Comparison of ENCODE assay signal across 22 mouse cellular contexts in the genomic region with DNA sequence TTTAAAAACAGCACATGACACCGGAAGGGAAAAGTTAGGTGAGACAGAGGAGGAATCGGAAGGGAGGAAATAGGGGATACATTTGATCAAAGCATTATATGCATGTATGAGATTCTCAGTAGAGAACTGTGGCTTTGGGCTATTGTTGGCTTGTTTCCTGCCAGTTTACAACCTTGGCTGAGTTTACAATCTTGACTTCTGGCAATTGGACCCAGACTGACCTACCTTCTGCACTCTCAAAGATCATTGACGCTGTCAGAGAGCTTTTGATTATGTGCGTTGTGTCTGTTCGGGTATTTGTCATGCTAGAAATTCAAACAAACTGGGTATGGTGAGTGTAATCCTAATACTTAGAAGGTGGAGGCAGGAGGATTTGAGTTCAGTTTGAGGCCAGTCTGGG. TPM values are rescaled to one million over a fixed set of nuclear protein-coding genes. Genes with fewer than 3 reads are reported as not detected.
DNase-seq lines count a peak whose midpoint lies in the region; ATAC-seq lines count a peak whose summit lies in the region.
"Had no signal": no experiment of that assay in that cellular context is flagged by ENCODE, and none has a peak within 500 bp of the region (broad histone marks: within the 10 kb centered on the region; RNA-seq: fewer than 3 reads in every experiment).

No protein-coding gene starts in this region.

- no peak overlapping the region for H3K4me3 ChIP-seq in heart, embryonic 11.5 days (ENCODE audit: low read depth, low read length)
- peak overlapping the region; percentile 83 for H3K4me3 ChIP-seq in megakaryocyte, embryonic 14.5 days (replicated peaks)
- H3K4me3 ChIP-seq in liver, embryonic 13.5 days (replicated peaks), result peak overlapping the region; percentile 80
- no peak overlapping the region for H3K4me3 ChIP-seq in midbrain, embryonic 13.5 days (replicated peaks)
- H3K4me3 ChIP-seq: embryonic facial prominence, embryonic 12.5 days; heart, embryonic 10.5 days; left cerebral cortex, adult 2 months; limb, embryonic 13.5 days; neural tube, embryonic 13.5 days; stomach, embryonic 15.5 days had no signal

- ATAC-seq in heart, embryonic 11.5 days (replicated peaks; ENCODE audit: insufficient number of reproducible peaks, low FRiP score, low TSS enrichment), result no peak
- ATAC-seq in megakaryocyte, adult 5-6 weeks (ENCODE audit: poor library complexity, severe bottlenecking), result no peak
- ATAC-seq in liver, embryonic 13.5 days (ENCODE audit: low read depth), result no peak
- no peak for ATAC-seq in midbrain, embryonic 13.5 days
- ATAC-seq: hindbrain, embryonic 16.5 days had no signal

- H3K9me3 ChIP-seq in heart, embryonic 11.5 days (replicated peaks; ENCODE audit: control insufficient read depth, low read length), result no peaks in the 10 kb centered on the region
- no peaks in the 10 kb centered on the region for H3K9me3 ChIP-seq in megakaryocyte, embryonic 14.5 days
- H3K9me3 ChIP-seq in liver, embryonic 13.5 days (replicated peaks), result no peaks in the 10 kb centered on the region
- H3K9me3 ChIP-seq in midbrain, embryonic 13.5 days, result no peaks in the 10 kb centered on the region
- H3K9me3 ChIP-seq: embryonic facial prominence, embryonic 12.5 days; heart, embryonic 10.5 days; limb, embryonic 13.5 days; neural tube, embryonic 13.5 days; stomach, embryonic 15.5 days had no signal

- H3K9ac ChIP-seq in heart, embryonic 11.5 days (ENCODE audit: low read depth, low read length), result no peak overlapping the region
- H3K9ac ChIP-seq in liver, embryonic 13.5 days, result peak overlapping the region; percentile 86
- no peak overlapping the region for H3K9ac ChIP-seq in midbrain, embryonic 13.5 days (replicated peaks)
- H3K9ac ChIP-seq: embryonic facial prominence, embryonic 12.5 days; limb, embryonic 13.5 days; neural tube, embryonic 13.5 days; stomach, embryonic 15.5 days had no signal

- peak overlapping the region; percentile 42 for H3K4me2 ChIP-seq in heart, embryonic 11.5 days
- H3K4me2 ChIP-seq in liver, embryonic 13.5 days, result peak overlapping the region; percentile 92
- H3K4me2 ChIP-seq in midbrain, embryonic 13.5 days (replicated peaks), result no peak overlapping the region
- H3K4me2 ChIP-seq: embryonic facial prominence, embryonic 12.5 days; limb, embryonic 13.5 days; neural tube, embryonic 13.5 days; stomach, embryonic 15.5 days had no signal

- no peaks in the 10 kb centered on the region for H3K36me3 ChIP-seq in heart, embryonic 11.5 days (ENCODE audit: control insufficient read depth, insufficient read depth, low read length)
- H3K36me3 ChIP-seq in megakaryocyte, embryonic 14.5 days (replicated peaks; ENCODE audit: low read length), result peaks cover 27% of the 10 kb centered on the region
- peaks cover 23% of the 10 kb centered on the region for H3K36me3 ChIP-seq in liver, embryonic 13.5 days
- no peaks in the 10 kb centered on the region for H3K36me3 ChIP-seq in midbrain, embryonic 13.5 days
- H3K36me3 ChIP-seq: embryonic facial prominence, embryonic 12.5 days; limb, embryonic 13.5 days; neural tube, embryonic 13.5 days; stomach, embryonic 15.5 days had no signal

- 77% methylated on average over 5 of the region's 5 CpGs for WGBS in heart, embryonic 11.5 days (ENCODE audit: insufficient replicate concordance)
- whole genome bisulfite sequencing in liver, embryonic 13.5 days (ENCODE audit: insufficient replicate concordance), result 39% methylated on average over 5 of the region's 5 CpGs
- 91% methylated on average over 5 of the region's 5 CpGs for WGBS in midbrain, embryonic 13.5 days

- H3K4me1 ChIP-seq in heart, embryonic 11.5 days (ENCODE audit: control insufficient read depth, insufficient read depth, low read length), result 0 out of 2 replicates have a peak, but pooled peaks cover 5% of the 10 kb centered on the region
- H3K4me1 ChIP-seq in megakaryocyte, embryonic 14.5 days, result peaks cover 69% of the 10 kb centered on the region
- peaks cover 69% of the 10 kb centered on the region for H3K4me1 ChIP-seq in liver, embryonic 13.5 days (replicated peaks)
- H3K4me1 ChIP-seq in midbrain, embryonic 13.5 days (replicated peaks), result peaks cover 5% of the 10 kb centered on the region; the same call in 1 of the 2 replicates
- H3K4me1 ChIP-seq: embryonic facial prominence, embryonic 12.5 days had no signal

- no peak overlapping the region for H3K27ac ChIP-seq in heart, embryonic 11.5 days (ENCODE audit: low read depth, low read length)
- H3K27ac ChIP-seq in liver, embryonic 13.5 days, result peak overlapping the region; percentile 76
- H3K27ac ChIP-seq in midbrain, embryonic 13.5 days, result no peak overlapping the region
- H3K27ac ChIP-seq: embryonic facial prominence, embryonic 12.5 days; kidney, postnatal 0 days; left cerebral cortex, adult 2 months; limb, embryonic 13.5 days; neural tube, embryonic 13.5 days; stomach, embryonic 15.5 days had no signal

- H3K27me3 ChIP-seq in heart, embryonic 11.5 days (ENCODE audit: control insufficient read depth, insufficient read depth, low read length), result no peaks in the 10 kb centered on the region
- H3K27me3 ChIP-seq in megakaryocyte, embryonic 14.5 days (replicated peaks), result no peaks in the 10 kb centered on the region
- no peaks in the 10 kb centered on the region for H3K27me3 ChIP-seq in liver, embryonic 13.5 days
- no peaks in the 10 kb centered on the region for H3K27me3 ChIP-seq in midbrain, embryonic 13.5 days
- H3K27me3 ChIP-seq: embryonic facial prominence, embryonic 12.5 days; limb, embryonic 13.5 days; neural tube, embryonic 13.5 days; stomach, embryonic 15.5 days had no signal

- no peak for DNase-seq in heart, adult 8-10 months (ENCODE audit: low spot score)
- no peak for DNase-seq in liver, embryonic 13.5 days
- no peak for DNase-seq in urinary bladder, postnatal 4 days (ENCODE audit: low spot score in 2 of 2)
- DNase-seq in right cerebral cortex, adult 18-20 months, result no peak
- DNase-seq: adrenal gland, postnatal 36 days; cerebellum, adult 9-10 months; gastrocnemius, postnatal 14 days; heart, postnatal 36 days; right cerebral cortex, postnatal 14 days; thymus, postnatal 36 days had no signal

RNA-seq across cellular contexts. Expression of a gene that starts 5.2 kb away (rescaled TPM):
- 26.7 and 26.8 TPM in 2 replicates for polyA plus RNA-seq in heart, embryonic 11.5 days (2014; fragmentation: Nextera tagmentation; extraction: Ambion mirVana)
- total RNA-seq in heart, adult 8-10 months (2022), result 1 to 10 TPM; 2.3 to 4.7 (median 3.9) TPM
- polyA plus RNA-seq in megakaryocyte, embryonic 14.5 days (2012; ENCODE audit: insufficient read depth, low replicate concordance), result 13.7 TPM in 1 of 2 replicates, not detected in the other
- total RNA-seq in megakaryocyte, adult 5-6 weeks (2015), result 54.3 and 54.9 TPM in 2 replicates
- 37.9 and 38.4 TPM in 2 replicates for total RNA-seq in megakaryocyte, adult 5-6 weeks (2017)
- polyA plus RNA-seq in liver, embryonic 13.5 days (2015; fragmentation: Nextera tagmentation; extraction: Ambion mirVana), result 37.6 and 46.4 TPM in 2 replicates
- 2.6 and 3.6 TPM in 2 replicates for polyA plus RNA-seq in midbrain, embryonic 13.5 days (2015; fragmentation: Nextera tagmentation; extraction: Ambion mirVana)

RNA-seq across cellular contexts. Expression of a gene that starts 56.5 kb away (rescaled TPM):
- polyA plus RNA-seq in heart, embryonic 11.5 days (2014; fragmentation: Nextera tagmentation; extraction: Ambion mirVana), result 49.2 and 55.8 TPM in 2 replicates
- total RNA-seq in heart, adult 8-10 months (2022), result 100 to 1,000 TPM; 187 to 207 (median 200) TPM
- 0.34 and 1.0 TPM in 2 replicates for polyA plus RNA-seq in megakaryocyte, embryonic 14.5 days (2012; ENCODE audit: insufficient read depth, low replicate concordance)
- total RNA-seq in megakaryocyte, adult 5-6 weeks (2015), result 15.5 and 21.4 TPM in 2 replicates
- 19.3 and 20.6 TPM in 2 replicates for total RNA-seq in megakaryocyte, adult 5-6 weeks (2017)
- 4.4 and 6.0 TPM in 2 replicates for polyA plus RNA-seq in liver, embryonic 13.5 days (2015; fragmentation: Nextera tagmentation; extraction: Ambion mirVana)
- polyA plus RNA-seq in midbrain, embryonic 13.5 days (2015; fragmentation: Nextera tagmentation; extraction: Ambion mirVana), result 15.3 and 17.2 TPM in 2 replicates

Comparison
In these comparisons a context has a peak if more than half of its experiments do, and no peak if none do; other contexts are left out.
1. H3K4me3 ChIP-seq: peak in megakaryocyte, embryonic 14.5 days (single experiment) and liver, embryonic 13.5 days (single experiment); none in heart, embryonic 11.5 days (single experiment) and midbrain, embryonic 13.5 days (single experiment).